Mouse (Mus musculus): Measurements from ENCODE around the gene Npw.

GRCm38 (mm10) chr17:24701251-24701650, 43.0 kb upstream of the Npw start:
- TF ChIP-seq CTCF (IDR thresholded peaks at IDR 0.05; ENCODE audit: insufficient read depth, low read depth, low read length) (no peak), POLR2A (IDR thresholded peaks at IDR 0.05; ENCODE audit: insufficient read depth, low read depth, low read length) (no peak)
